Mouse (Mus musculus): ENCODE data around the gene F2rl2. TPM values are rescaled to one million over a fixed set of nuclear protein-coding genes. Genes with fewer than 3 reads are reported as not detected.

F2rl2 gene
- total RNA-seq, 2 experiments from 2014 or later, result not detected

DNA sequence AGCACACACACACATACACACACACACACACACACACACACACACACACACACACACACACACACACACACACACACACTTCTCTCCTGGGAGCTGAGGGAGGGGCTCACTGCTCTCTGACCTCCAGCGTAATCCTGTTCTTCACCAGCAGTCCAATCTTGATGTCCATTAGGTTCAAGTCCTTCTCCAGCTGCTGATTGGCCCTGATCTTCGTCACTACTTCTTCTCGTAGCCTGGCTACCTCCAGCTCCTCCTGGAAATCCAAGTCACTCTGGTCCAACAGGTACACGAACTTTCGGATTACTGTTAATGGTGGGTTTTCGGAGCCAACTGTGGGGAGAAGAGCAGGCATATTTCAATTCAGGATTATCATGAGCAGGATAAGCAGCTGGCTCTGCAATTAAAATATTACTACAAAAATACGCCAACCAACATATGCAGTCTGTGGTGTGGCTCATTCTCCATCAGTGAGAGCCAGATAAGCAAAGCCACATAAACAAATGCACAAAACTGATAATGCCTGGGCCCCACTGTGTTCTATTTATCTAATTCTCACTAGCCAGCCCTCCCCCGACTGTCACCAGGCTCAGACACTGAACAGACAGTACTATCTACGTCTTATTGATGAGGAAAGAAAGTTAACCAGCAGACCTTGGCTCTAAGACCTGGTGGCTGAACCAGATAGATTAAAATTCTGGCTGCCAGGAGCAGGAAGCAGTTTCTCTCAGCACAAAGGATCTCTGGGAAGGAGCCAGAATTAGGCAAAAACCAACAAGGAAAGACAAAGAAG lies 25.4 kb upstream of the F2rl2 start:
- no peak for TF ChIP-seq CTCF (IDR thresholded peaks at IDR 0.05)
- no peak overlapping the region for H3K27ac ChIP-seq
- intact Hi-C loops (cut with DNase I), result no loop called here

GRCm38 (mm10) chr13:95672372-95672771 lies 24.3 kb upstream of the F2rl2 start:
- DNase-seq, result no peak
- intact Hi-C loops (cut with DNase I), result no loop called here
- no peak overlapping the region for H3K27ac ChIP-seq
- no peak overlapping the region for H3K4me3 ChIP-seq
- no peak for TF ChIP-seq CTCF (IDR thresholded peaks at IDR 0.05)

More for the DNA sequence above, 25.4 kb upstream of the F2rl2 start:
- DNase-seq, result no peak
- no peak overlapping the region for H3K4me3 ChIP-seq

DNA sequence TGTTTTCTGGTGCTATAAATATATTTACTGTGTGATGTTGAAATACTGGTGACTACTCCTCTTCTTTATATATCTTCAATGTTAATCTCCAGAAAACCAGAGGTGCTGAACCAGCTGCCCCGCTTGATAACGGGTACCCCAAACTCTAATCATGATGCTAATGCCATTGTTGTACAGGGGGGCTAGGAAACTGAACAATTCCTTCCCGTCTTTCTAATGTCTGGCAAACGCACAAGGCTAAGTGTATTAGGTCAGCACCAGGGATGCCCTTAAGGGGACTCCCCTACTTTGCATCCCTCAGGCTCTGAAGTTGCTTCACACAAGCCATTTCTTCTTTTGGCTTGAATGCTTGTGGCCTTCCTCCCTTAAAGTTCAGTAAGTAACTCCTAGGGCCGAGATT lies 17.6 kb upstream of the F2rl2 start:
- no peak overlapping the region for H3K4me3 ChIP-seq
- no peak for DNase-seq
- TF ChIP-seq CTCF (IDR thresholded peaks at IDR 0.05), result no peak
- H3K27ac ChIP-seq, result no peak overlapping the region
- intact Hi-C loops (cut with DNase I), result no loop called here

DNA sequence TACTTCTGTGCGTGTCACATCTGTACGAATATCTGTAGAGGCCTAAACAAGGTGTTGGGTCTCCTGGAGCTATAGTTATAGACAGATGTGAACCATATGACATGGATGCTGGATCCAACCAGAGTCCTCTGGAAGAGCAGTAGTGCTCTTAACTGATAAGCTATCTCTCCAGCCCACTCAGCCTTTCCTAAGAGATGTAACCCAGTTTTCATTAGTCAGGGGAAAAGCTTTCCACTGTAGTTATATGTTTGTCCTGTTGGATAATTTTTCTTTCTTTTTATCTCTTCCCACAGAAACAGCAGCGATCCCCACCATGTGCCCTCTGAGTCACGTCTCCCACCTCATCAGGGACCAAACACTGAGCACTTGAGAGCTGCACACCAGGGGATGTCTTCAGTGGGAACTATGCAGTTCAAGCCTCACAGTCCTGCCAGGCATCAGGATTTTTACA lies 17.1 kb upstream of the F2rl2 start:
- H3K27ac ChIP-seq, result no peak overlapping the region
- no peak for DNase-seq
- intact Hi-C loops (cut with DNase I), result no loop called here
- TF ChIP-seq CTCF (IDR thresholded peaks at IDR 0.05), result no peak
- H3K4me3 ChIP-seq, result no peak overlapping the region

DNA sequence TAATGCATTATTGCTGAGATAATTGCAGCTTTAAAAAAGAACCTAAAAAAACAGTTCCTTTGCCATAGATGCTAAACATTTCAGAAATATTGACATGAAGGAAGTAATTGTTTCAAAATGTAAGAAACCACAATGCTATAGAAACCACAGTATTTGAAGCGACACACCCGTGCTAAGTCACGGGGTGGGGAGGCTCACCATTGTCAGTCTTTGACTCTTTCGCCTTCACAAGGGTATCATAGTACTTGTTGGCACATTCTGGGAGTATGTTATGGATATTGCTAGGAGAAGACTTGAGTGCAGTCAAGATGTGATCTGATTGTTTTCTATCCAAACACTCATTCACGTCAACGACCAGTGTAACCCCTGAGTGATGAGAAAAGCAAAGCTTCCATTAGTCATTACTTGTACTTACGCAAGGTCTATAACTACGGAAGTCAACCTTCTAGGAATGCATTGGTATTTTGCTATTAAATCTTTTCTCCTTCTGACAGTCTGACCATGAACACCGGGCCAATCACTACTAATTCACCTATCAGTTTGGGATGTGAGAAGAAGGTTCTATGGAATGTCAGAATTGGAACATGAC lies 11.9 kb upstream of the F2rl2 start:
- no peak overlapping the region for H3K4me3 ChIP-seq
- intact Hi-C loops (cut with DNase I), result no loop called here
- no peak overlapping the region for H3K27ac ChIP-seq
- DNase-seq, result no peak
- no peak for TF ChIP-seq CTCF (IDR thresholded peaks at IDR 0.05)

DNA sequence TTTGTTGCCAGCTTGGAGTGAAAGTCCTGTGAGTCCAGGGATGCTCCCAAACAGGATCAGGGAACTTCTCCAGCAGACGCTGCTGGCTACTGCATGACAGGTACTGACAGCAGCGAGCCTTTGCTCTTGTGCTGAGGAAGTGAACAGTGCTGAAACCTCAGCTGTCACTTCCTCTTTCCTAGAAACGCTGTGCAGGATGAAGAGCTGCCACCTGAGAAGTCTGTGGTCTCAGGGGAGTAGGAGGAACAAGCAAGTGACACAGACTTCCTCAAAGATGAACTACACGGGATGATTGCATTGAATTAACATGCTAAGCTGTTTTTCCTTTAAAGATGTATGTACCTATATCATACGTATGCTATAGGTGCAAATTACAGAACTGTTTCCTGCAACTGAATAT lies 10.9 kb upstream of the F2rl2 start:
- DNase-seq, result no peak
- Histone ChIP-seq H3K27ac (no peak overlapping the region), H3K4me3 (no peak overlapping the region)
- no peak for TF ChIP-seq CTCF (IDR thresholded peaks at IDR 0.05)
- intact Hi-C loops (cut with DNase I), result no loop called here

- intact Hi-C loops (cut with DNase I), result no loop called here
- no peak for TF ChIP-seq CTCF (IDR thresholded peaks at IDR 0.05)
- no peak for DNase-seq
- Histone ChIP-seq H3K27ac (no peak overlapping the region), H3K4me3 (no peak overlapping the region)
These were observed 8.1 kb upstream of the F2rl2 start for GRCm38 (mm10) chr13:95688576-95688975.

DNA sequence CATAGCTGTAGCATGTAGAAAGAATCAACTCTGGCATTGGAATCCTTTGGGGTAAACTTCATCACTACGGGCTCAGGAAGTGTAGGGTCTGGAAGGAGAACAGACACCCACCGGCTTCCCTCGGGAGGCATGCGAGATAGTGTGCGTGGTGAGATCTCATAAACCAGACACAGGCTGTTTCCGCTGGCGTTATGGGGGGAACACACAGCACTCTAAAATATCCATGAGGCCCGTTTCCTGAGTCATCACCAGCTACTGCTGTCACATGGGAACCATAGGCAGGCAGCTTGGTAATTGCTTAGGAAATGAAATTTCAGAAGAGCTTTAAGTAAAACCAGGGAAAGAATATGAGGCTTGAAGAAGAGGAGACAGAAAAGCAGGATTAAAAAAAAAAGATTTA lies 4.5 kb upstream of the F2rl2 start:
- H3K27ac ChIP-seq, result no peak overlapping the region
- intact Hi-C loops (cut with DNase I), result no loop called here
- H3K4me3 ChIP-seq, result no peak overlapping the region
- TF ChIP-seq CTCF (IDR thresholded peaks at IDR 0.05), result no peak
- DNase-seq, result no peak

DNA sequence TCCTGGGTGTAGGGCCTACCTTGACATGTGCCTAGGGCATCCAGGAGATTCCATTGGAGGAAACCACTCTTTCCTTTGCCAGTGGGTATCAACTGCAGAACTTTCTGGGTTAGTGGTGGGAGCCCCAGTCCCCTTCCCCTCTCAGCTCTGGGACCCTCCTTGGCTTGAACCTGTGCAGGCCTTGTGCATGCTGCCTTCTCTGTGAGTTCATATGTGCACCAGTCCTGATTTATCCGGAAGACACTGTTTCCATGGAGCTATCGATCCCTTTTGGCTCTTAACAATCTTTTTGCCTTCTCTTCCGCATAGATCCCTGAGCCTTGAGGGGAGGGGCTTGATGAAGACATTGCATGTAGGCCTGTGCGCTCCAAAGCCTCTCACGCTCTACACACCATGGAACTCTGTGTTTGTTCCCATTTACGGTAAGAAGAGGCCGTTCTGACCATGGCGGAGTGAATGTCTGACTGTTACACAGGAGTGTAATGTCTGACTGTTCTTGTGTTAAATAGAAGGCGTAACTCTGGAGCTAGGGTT lies 466 bp upstream of the F2rl2 start:
- DNase-seq, result no peak
- no peak for TF ChIP-seq CTCF (IDR thresholded peaks at IDR 0.05)
- Histone ChIP-seq H3K4me3 (no peak overlapping the region), H3K27ac (no peak overlapping the region)
- intact Hi-C loops (cut with DNase I), result no loop called here

DNA sequence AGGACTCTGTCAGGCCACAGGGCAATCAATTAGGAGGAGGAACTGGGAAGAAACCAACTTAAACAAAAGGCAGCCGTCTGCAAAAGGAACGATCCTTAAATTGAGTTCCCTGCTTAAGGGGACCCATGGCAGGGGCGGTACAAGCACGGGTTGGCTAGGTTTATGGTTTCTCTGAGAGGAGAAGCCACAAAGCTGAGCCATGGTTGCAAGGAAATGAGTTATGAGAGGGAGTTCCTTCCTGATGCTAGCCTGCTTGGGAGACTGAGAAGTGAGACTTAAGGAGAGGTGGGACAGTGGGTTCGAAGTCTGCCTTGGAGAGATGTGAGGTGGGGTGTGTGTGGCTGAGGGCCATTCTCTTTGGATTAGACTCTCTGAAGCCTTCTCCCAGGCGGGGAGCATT lies 1.2 kb downstream of the F2rl2 start:
- DNase-seq, result no peak
- intact Hi-C loops (cut with DNase I), result no loop called here
- no peak overlapping the region for H3K27ac ChIP-seq
- H3K4me3 ChIP-seq, result no peak overlapping the region
- TF ChIP-seq CTCF (IDR thresholded peaks at IDR 0.05), result no peak

GRCm38 (mm10) chr13:95703376-95703775 lies 6.7 kb downstream of the F2rl2 start:
- Histone ChIP-seq H3K4me3 (no peak overlapping the region), H3K27ac (no peak overlapping the region)
- DNase-seq, result peak; percentile 28
- intact Hi-C loops (cut with DNase I), result no loop called here
- no peak for TF ChIP-seq CTCF (IDR thresholded peaks at IDR 0.05)

GRCm38 (mm10) chr13:95705589-95705988 lies 8.9 kb downstream of the F2rl2 start:
- intact Hi-C loops (cut with DNase I), result no loop called here
- Histone ChIP-seq H3K4me3 (no peak overlapping the region), H3K27ac (no peak overlapping the region)
- no peak for DNase-seq
- TF ChIP-seq CTCF (IDR thresholded peaks at IDR 0.05), result no peak

DNA sequence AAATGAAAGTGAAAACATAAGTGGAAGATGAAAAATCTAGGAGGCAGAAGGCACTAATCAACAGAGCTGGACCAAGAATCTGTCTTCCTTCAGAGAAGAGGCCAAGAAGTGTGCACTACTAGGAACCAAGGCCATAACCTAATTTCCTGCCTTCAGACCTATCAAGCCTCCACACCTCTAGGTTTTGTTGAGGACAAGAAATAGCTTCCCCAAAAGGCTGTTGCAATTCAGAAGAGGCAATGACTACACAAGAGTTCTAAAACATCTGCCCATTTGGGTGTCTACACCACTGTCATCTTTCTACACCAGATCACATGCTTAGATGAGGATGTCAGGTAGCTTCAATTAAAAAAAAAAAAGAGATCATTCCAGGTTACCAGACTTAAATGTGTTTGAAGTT lies 15.4 kb downstream of the F2rl2 start:
- TF ChIP-seq CTCF (IDR thresholded peaks at IDR 0.05), result no peak
- no peak overlapping the region for H3K27ac ChIP-seq
- H3K4me3 ChIP-seq, result no peak overlapping the region
- no peak for DNase-seq
- intact Hi-C loops (cut with DNase I), result no loop called here

Measured in gastrocnemius, adult 2 months (tissue).